Mouse (Mus musculus): Measurements from ENCODE around the gene Pigo. TPM values are rescaled to one million over a fixed set of nuclear protein-coding genes. Genes with fewer than 3 reads are reported as not detected.

The Pigo gene
- polyA plus RNA-seq, 1 experiment = 22.3 TPM

DNA sequence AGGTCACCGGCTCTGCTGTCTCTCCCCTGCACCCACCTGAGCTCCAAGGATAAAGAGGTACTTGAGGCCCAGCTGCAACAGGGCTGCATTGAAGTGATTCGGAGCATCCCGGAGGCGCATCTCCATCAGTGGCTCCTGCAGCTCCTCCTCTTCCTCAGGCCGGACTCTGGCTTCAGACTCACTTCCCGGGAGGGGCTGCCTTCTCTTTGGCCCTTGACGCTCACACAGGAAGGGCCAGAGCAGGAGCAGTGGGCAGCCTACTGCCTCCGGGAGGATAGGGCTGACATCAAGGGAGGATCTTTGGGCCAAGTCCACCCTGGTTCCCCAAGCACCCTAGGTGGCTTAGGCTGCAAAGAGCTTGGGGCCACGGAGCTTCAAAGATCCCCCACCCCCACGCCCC lies 6.4 kb downstream of the Pigo start:
- H3K36me3 ChIP-seq (ENCODE audit: control insufficient read depth, insufficient read depth, low read length, poor library complexity, severe bottlenecking) = peaks cover 32% of the 10 kb centered on the region

DNA sequence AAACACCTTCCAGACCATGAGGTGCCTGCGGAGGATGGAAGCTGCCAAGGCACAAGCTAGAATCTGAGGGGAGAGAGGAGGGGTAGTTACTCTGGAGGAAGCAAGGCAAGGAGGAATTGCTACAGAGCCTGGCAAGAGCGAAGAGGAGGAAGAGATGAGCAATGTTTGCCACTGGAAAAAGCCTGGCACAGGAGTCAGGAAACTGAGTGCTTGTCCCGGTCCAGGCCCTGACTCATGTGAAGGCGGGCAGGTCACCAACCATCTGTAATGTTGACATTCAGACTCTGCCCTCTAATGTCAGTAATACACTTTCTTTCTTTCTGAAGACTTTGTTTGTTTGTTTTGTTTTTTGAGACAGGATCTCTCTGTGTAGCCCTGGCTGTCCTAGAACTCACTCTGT lies 7.5 kb downstream of the Pigo start:
- no peak overlapping the region for H3K27ac ChIP-seq (ENCODE audit: insufficient read depth, low read length)
- no peaks in the 10 kb centered on the region for H3K27me3 ChIP-seq (ENCODE audit: control insufficient read depth, insufficient read depth, low read length, poor library complexity, severe bottlenecking)
- H3K4me1 ChIP-seq (ENCODE audit: control insufficient read depth, insufficient read depth, low read length) = no peaks in the 10 kb centered on the region
- H3K9ac ChIP-seq (ENCODE audit: low read depth, poor library complexity, severe bottlenecking) = no peak overlapping the region
- H3K9me3 ChIP-seq (replicated peaks; ENCODE audit: control insufficient read depth, insufficient read depth, low read length, poor library complexity, severe bottlenecking) = no peaks in the 10 kb centered on the region
- peaks cover 30% of the 10 kb centered on the region for H3K36me3 ChIP-seq (ENCODE audit: control insufficient read depth, insufficient read depth, low read length, poor library complexity, severe bottlenecking)
- H3K4me3 ChIP-seq (ENCODE audit: low read depth, low read length) = no peak overlapping the region
- no peak for TF ChIP-seq POLR2A (IDR thresholded peaks at IDR 0.05; ENCODE audit: insufficient read depth, low read length)
- TF ChIP-seq EP300 (IDR thresholded peaks at IDR 0.05; ENCODE audit: insufficient read depth, low read depth, low read length) = no peak
- no peak for TF ChIP-seq CTCF (IDR thresholded peaks at IDR 0.05; ENCODE audit: low read depth, low read length)

More for the DNA sequence above, 6.4 kb downstream of the Pigo start:
- Histone ChIP-seq H3K9ac (ENCODE audit: low read depth, poor library complexity, severe bottlenecking) (no peak overlapping the region), H3K4me1 (ENCODE audit: control insufficient read depth, insufficient read depth, low read length) (peaks cover 2% of the 10 kb centered on the region), H3K9me3 (replicated peaks; ENCODE audit: control insufficient read depth, insufficient read depth, low read length, poor library complexity, severe bottlenecking) (no peaks in the 10 kb centered on the region), H3K27me3 (ENCODE audit: control insufficient read depth, insufficient read depth, low read length, poor library complexity, severe bottlenecking) (no peaks in the 10 kb centered on the region), H3K4me3 (ENCODE audit: low read depth, low read length) (no peak overlapping the region), H3K27ac (ENCODE audit: insufficient read depth, low read length) (no peak overlapping the region)
- TF ChIP-seq CTCF (IDR thresholded peaks at IDR 0.05; ENCODE audit: low read depth, low read length) (no peak), POLR2A (IDR thresholded peaks at IDR 0.05; ENCODE audit: insufficient read depth, low read length) (no peak), EP300 (IDR thresholded peaks at IDR 0.05; ENCODE audit: insufficient read depth, low read depth, low read length) (no peak)

DNA sequence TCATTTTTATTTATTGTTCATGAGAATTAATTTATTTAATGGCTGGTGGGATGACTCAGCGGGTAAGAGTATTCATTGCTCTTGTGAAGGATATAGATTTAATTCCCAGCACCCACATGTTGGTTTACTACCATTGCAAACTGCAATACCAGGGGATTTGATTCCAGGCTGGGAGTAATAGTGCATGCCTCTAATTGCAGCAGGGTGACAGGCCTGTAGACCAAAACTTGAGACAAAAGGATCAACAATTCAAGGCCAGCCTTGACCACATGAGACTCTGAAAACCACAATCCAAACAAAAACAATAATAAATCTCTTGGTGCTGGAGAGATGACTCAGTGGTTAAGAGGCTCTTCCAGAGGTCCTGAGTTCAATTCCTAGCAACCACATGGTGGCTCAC lies 13.5 kb downstream of the Pigo start:
- Histone ChIP-seq H3K4me1 (ENCODE audit: control insufficient read depth, insufficient read depth, low read length) (peaks cover 1% of the 10 kb centered on the region), H3K4me3 (ENCODE audit: low read depth, low read length) (no peak overlapping the region), H3K27ac (ENCODE audit: insufficient read depth, low read length) (no peak overlapping the region), H3K9ac (ENCODE audit: low read depth, poor library complexity, severe bottlenecking) (no peak overlapping the region), H3K36me3 (ENCODE audit: control insufficient read depth, insufficient read depth, low read length, poor library complexity, severe bottlenecking) (0 out of 2 replicates have a peak, but pooled peaks cover 2% of the 10 kb centered on the region), H3K27me3 (ENCODE audit: control insufficient read depth, insufficient read depth, low read length, poor library complexity, severe bottlenecking) (no peaks in the 10 kb centered on the region), H3K9me3 (replicated peaks; ENCODE audit: control insufficient read depth, insufficient read depth, low read length, poor library complexity, severe bottlenecking) (no peaks in the 10 kb centered on the region)
- TF ChIP-seq CTCF (IDR thresholded peaks at IDR 0.05; ENCODE audit: low read depth, low read length) (no peak), EP300 (IDR thresholded peaks at IDR 0.05; ENCODE audit: insufficient read depth, low read depth, low read length) (no peak), POLR2A (IDR thresholded peaks at IDR 0.05; ENCODE audit: insufficient read depth, low read length) (no peak)

DNA sequence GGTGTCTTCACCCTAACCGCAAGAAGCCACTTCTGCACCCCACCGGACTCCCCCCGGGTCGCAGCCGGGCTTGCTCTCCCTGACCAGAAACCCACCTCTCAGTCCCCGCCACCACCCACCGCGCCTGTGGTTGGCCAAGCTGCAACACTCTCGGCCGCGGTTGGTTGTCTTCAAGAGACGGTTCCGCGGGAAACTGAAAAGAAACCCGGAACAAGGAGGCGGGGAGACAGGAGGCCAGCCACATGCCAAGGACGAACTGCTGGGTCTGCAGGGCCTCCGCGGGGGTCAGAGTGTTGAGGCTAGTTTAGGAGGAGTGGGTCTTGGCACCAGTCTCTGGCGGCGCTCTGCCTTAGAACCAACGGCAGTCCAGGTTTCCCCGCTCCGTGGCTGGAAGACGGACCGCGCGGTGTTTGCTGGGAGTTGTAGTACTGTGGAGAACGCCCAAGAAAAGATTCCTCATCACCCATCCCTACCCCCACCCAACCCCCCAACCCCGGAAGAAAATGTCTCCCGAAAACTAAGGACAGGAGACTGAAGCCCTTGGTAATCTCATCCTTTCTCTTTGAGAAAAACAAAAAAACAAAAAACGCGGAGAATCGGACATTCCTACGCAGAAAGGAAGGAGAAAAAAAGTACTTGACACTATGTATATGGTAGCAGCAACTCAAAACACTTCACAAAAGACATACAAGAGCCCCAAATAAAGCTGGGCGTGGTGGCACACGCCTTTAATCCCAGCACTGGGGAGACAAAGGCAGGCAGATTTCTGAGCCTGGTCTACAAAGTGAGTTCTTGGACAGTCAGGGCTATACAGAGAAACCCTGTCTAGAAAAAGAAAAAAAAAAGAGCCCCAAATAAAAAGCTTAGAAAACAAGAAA lies 15.2 kb downstream of the Pigo start, which contains the start of gene Fancg:
Gene Fancg, minus strand, starts transcription at position 346 of the 878 bp plus-strand sequence.
- peak within 1 kb of the TSS; percentile 60 for H3K27ac ChIP-seq (ENCODE audit: insufficient read depth, low read length)
- no peaks in the 10 kb centered on the region for H3K9me3 ChIP-seq (replicated peaks; ENCODE audit: control insufficient read depth, insufficient read depth, low read length, poor library complexity, severe bottlenecking)
- H3K4me3 ChIP-seq (ENCODE audit: low read depth, low read length) = peak within 1 kb of the TSS; percentile 90
- peaks cover 1% of the 10 kb centered on the region for H3K4me1 ChIP-seq (ENCODE audit: control insufficient read depth, insufficient read depth, low read length)
- H3K9ac ChIP-seq (ENCODE audit: low read depth, poor library complexity, severe bottlenecking) = peak within 1 kb of the TSS; percentile 62
- no peak for TF ChIP-seq POLR2A (IDR thresholded peaks at IDR 0.05; ENCODE audit: insufficient read depth, low read length)
- TF ChIP-seq EP300 (IDR thresholded peaks at IDR 0.05; ENCODE audit: insufficient read depth, low read depth, low read length) = no peak
- no peak for TF ChIP-seq CTCF (IDR thresholded peaks at IDR 0.05; ENCODE audit: low read depth, low read length)
- no peaks in the 10 kb centered on the region for H3K27me3 ChIP-seq (ENCODE audit: control insufficient read depth, insufficient read depth, low read length, poor library complexity, severe bottlenecking)
- H3K36me3 ChIP-seq (ENCODE audit: control insufficient read depth, insufficient read depth, low read length, poor library complexity, severe bottlenecking) = no peaks in the 10 kb centered on the region

DNA sequence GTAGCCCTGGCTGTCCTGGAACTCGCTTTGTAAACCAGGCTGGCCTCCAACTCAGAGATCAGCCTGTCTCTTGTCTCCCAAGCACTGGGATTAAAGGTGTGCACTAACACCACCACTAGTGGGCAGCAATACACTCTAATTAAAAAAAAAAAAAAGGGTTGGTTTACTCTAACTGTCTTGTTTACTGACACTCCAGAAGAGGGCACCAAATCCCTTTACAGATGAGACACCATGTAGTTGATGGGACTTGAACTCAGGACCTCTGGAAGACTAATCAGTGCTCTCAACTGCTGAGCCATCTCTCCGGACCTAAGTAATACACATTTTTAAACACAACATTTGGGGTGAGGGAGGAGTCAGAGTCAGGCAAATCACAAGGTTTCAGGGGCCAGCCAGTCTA lies 19.9 kb downstream of the Pigo start:
- Histone ChIP-seq H3K4me1 (ENCODE audit: control insufficient read depth, insufficient read depth, low read length) (peaks cover 1% of the 10 kb centered on the region), H3K27me3 (ENCODE audit: control insufficient read depth, insufficient read depth, low read length, poor library complexity, severe bottlenecking) (no peaks in the 10 kb centered on the region), H3K4me3 (ENCODE audit: low read depth, low read length) (no peak overlapping the region), H3K9ac (ENCODE audit: low read depth, poor library complexity, severe bottlenecking) (no peak overlapping the region), H3K27ac (ENCODE audit: insufficient read depth, low read length) (no peak overlapping the region), H3K9me3 (replicated peaks; ENCODE audit: control insufficient read depth, insufficient read depth, low read length, poor library complexity, severe bottlenecking) (no peaks in the 10 kb centered on the region), H3K36me3 (ENCODE audit: control insufficient read depth, insufficient read depth, low read length, poor library complexity, severe bottlenecking) (no peaks in the 10 kb centered on the region; the same call in 1 of the 2 replicates)
- TF ChIP-seq EP300 (IDR thresholded peaks at IDR 0.05; ENCODE audit: insufficient read depth, low read depth, low read length) = no peak
- peak; percentile 9 for TF ChIP-seq CTCF (IDR thresholded peaks at IDR 0.05; ENCODE audit: low read depth, low read length)

DNA sequence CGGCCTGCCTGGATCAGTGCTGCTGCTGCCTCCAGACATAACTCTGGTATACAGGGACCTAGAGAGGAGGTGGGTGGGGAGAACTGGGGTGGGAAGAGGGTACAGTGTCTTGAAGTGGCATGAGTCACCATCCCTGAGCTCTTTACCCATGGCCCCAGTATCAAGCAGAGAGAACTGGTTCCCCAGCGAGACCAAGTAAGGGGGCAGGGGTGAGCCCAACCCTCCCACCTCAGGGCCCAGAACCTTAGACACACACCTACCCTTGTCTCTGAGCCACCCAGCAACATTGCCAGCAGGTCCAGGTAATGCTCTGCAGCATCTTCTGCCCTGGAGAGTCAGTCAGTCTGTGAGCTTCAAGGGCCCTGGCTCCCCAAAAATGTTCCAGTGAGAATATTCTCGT lies 20.7 kb downstream of the Pigo start:
- Histone ChIP-seq H3K27ac (ENCODE audit: insufficient read depth, low read length) (no peak overlapping the region), H3K9ac (ENCODE audit: low read depth, poor library complexity, severe bottlenecking) (no peak overlapping the region), H3K27me3 (ENCODE audit: control insufficient read depth, insufficient read depth, low read length, poor library complexity, severe bottlenecking) (no peaks in the 10 kb centered on the region), H3K4me3 (ENCODE audit: low read depth, low read length) (no peak overlapping the region), H3K4me1 (ENCODE audit: control insufficient read depth, insufficient read depth, low read length) (peaks cover 1% of the 10 kb centered on the region), H3K9me3 (replicated peaks; ENCODE audit: control insufficient read depth, insufficient read depth, low read length, poor library complexity, severe bottlenecking) (no peaks in the 10 kb centered on the region), H3K36me3 (ENCODE audit: control insufficient read depth, insufficient read depth, low read length, poor library complexity, severe bottlenecking) (no peaks in the 10 kb centered on the region; the same call in 1 of the 2 replicates)
- no peak for TF ChIP-seq POLR2A (IDR thresholded peaks at IDR 0.05; ENCODE audit: insufficient read depth, low read length)
- TF ChIP-seq EP300 (IDR thresholded peaks at IDR 0.05; ENCODE audit: insufficient read depth, low read depth, low read length) = no peak
- no peak for TF ChIP-seq CTCF (IDR thresholded peaks at IDR 0.05; ENCODE audit: low read depth, low read length)
